Mouse (Mus musculus): ENCODE data around the gene A930018P22Rik.

GRCm38 (mm10) chr2:104082474-104082873 is 40.1 kb upstream of the A930018P22Rik start:
- TF ChIP-seq CTCF (IDR thresholded peaks at IDR 0.05; ENCODE audit: extremely low read depth, insufficient read depth, insufficient read length, insufficient replicate concordance) (no peak), POLR2A (IDR thresholded peaks at IDR 0.05; ENCODE audit: low read depth, low read length) (no peak)
